Mouse (Mus musculus) kidney, adult 11 months (tissue): ENCODE results near the gene Sox5.
"Not testable (repeated sequence)": the region's sequence is repeated elsewhere in the genome, so short reads cannot be mapped to it uniquely, and the experiment has no call there.

ENCODE experiments used
- DNase-seq: peaks from one replicate; pipeline ENCODE4 v3.0.0; 2022

Sox5 gene

GRCm38 (mm10) chr6:144265004-144265403 lies 516.8 kb downstream of the Sox5 start:
- no peak for DNase-seq

GRCm38 (mm10) chr6:144264320-144264915 lies 517.4 kb downstream of the Sox5 start:
- DNase-seq = no peak

- no peak for DNase-seq
Observed at GRCm38 (mm10) chr6:144256500-144256899, 525.3 kb downstream of the Sox5 start.

- no peak for DNase-seq
Observed at GRCm38 (mm10) chr6:144252191-144252718, 529.5 kb downstream of the Sox5 start.

GRCm38 (mm10) chr6:144251222-144252170 lies 530.3 kb downstream of the Sox5 start:
- DNase-seq = no peak

- no peak for DNase-seq
Observed at GRCm38 (mm10) chr6:144250625-144251181, 531.1 kb downstream of the Sox5 start.

- DNase-seq = no peak
Observed at GRCm38 (mm10) chr6:144236581-144236980, 545.2 kb downstream of the Sox5 start.

GRCm38 (mm10) chr6:144203970-144204369 lies 577.8 kb downstream of the Sox5 start:
- DNase-seq = no peak

GRCm38 (mm10) chr6:144203013-144203412 lies 578.8 kb downstream of the Sox5 start:
- DNase-seq = no peak

GRCm38 (mm10) chr6:144201402-144202040 lies 580.3 kb downstream of the Sox5 start:
- no peak for DNase-seq

- no peak for DNase-seq
Observed at GRCm38 (mm10) chr6:144197209-144198119, 584.3 kb downstream of the Sox5 start.

- DNase-seq = no peak
Observed at GRCm38 (mm10) chr6:144195934-144196333, 585.8 kb downstream of the Sox5 start.

GRCm38 (mm10) chr6:144183087-144183486 lies 598.7 kb downstream of the Sox5 start:
- no peak for DNase-seq

- not testable (repeated sequence) for DNase-seq
Observed at GRCm38 (mm10) chr6:144182429-144182828, 599.3 kb downstream of the Sox5 start.

- DNase-seq = no peak
Observed at GRCm38 (mm10) chr6:144181083-144181866, 600.5 kb downstream of the Sox5 start.

GRCm38 (mm10) chr6:144179111-144179510 lies 602.7 kb downstream of the Sox5 start:
- DNase-seq = no peak

- DNase-seq = no peak
Observed at GRCm38 (mm10) chr6:144176674-144177073, 605.1 kb downstream of the Sox5 start.

GRCm38 (mm10) chr6:144175590-144175989 lies 606.2 kb downstream of the Sox5 start:
- DNase-seq = no peak

- DNase-seq = no peak
Observed at GRCm38 (mm10) chr6:144170541-144170940, 611.2 kb downstream of the Sox5 start.

- no peak for DNase-seq
Observed at GRCm38 (mm10) chr6:144169791-144170190, 612.0 kb downstream of the Sox5 start.
